Mouse (Mus musculus): ENCODE measurements at regions not wholly inside any gene's neighbourhood (a gene's known extent, or its start where the extent isn't known, plus 50 kb on each side); places are given as distances from the start of the nearest gene placed in this dataset.
"Not testable (repeated sequence)": the region's sequence is repeated elsewhere in the genome, so short reads cannot be mapped to it uniquely, and the experiment has no call there.

DNA sequence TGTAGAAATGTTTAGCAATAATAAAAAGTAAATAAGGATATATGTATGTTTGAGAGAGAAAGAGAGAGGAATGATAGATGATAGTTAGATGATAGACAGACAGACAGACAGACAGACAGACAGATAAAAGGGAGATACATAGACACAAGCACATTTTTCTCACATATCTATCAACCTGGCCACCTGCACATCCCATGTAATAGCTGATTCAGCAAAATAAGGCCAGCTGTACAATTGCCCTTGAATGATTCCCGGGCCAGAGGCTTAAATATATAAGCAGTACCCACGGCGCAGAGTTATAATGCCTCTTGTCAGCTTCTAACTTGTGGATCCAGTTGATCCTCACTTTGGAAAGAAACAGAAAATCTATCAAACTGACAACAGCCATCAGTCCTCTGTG lies 178.5 kb downstream of the Tmem114 start:
- ChIA-PET CTCF (no interaction called here), POLR2A (no interaction called here)

DNA sequence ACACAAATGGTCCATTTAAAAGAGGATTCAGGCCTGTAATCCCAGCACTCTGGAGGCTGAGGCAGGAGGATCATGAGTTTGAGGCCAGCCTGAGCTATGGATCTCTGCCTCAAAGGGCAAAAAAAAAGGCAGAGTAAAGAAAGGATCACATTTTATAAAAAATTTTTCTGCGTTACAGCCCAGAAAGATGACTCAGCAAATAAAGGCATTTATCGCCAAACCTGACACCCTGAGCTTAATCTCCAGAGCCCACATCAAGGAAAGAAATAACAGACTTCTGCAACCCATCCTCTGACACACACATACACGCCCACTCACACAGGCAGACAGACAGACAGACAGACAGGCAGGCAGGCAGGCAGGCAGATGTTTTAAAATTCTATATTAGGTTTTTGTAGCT lies 179.3 kb downstream of the Tmem114 start:
- POLR2A ChIA-PET, result no interaction called here
- CTCF ChIA-PET, result no interaction called here

DNA sequence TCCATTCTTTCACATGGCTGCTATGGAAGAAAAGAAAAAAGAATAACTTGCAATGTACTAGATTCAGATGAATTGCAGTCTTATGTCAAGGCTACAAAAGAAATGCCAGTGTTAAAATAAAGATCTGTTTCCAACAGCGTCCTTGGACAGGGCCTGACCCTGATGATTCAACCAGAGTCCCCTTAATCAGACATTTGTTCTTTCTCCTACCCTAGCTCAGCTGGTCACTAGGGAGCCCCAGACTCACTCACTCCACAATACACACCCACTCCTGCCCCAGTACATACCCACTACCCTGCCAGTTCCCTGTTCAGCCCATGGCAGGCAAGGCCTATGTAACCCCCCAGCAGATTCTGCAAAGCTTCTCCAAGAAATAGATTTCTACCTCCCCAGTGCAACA lies 190.6 kb downstream of the Tmem114 start:
- ChIA-PET POLR2A (no interaction called here), CTCF (no interaction called here)

DNA sequence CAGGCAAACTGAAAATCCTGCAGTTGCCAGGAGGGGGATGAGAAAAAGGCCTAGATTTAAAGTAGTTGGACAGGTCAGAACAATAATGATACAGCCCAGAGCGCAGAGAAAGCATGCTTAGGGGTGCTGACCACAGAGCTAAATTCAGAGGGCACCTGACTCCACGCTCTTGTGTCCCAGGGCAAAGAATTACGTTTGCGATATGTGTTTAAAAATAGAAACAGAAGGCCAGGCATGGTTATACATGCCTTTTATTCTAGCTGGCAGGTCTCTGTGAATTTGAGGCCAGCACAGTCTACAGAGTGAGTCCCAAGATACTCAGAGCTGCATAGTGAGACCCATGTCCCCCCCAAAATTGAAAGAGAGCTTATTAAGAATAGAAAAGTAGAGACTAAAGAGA lies 192.9 kb downstream of the Tmem114 start:
- ChIA-PET CTCF (no interaction called here), POLR2A (no interaction called here)

DNA sequence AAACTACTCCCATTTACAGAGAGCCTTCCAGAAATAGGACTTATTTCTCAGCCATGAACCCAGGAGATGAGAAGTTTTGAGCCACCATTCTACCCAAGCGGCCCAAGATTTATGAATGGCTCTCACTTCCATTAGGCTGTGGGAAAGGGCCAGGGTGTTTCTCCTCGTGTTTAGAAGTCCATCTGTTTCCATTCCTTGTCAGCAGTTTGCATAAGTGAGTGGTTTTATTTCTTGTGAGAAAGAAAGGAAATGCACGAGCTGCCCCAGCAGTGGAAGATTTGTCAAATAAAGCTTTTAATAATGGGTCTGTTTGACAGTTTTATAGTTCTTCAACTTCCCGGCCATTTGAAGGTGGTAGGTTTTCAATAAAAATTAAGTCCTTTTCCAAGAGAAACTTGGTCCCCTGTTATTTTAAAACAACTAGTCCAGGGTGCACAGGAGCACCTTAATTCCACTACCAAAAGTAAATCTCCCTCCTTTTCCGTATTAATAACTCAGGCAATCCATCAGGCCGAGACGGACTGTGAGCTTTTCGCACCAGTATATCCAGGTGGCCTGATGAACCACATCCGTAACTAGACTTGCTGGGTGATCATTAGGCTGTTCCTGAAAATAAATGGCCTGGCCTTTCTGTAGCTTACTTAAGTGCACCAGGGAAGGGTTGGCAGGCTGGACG lies 201.2 kb downstream of the Tmem114 start:
- CTCF ChIA-PET, result no interaction called here
- POLR2A ChIA-PET, result no interaction called here

DNA sequence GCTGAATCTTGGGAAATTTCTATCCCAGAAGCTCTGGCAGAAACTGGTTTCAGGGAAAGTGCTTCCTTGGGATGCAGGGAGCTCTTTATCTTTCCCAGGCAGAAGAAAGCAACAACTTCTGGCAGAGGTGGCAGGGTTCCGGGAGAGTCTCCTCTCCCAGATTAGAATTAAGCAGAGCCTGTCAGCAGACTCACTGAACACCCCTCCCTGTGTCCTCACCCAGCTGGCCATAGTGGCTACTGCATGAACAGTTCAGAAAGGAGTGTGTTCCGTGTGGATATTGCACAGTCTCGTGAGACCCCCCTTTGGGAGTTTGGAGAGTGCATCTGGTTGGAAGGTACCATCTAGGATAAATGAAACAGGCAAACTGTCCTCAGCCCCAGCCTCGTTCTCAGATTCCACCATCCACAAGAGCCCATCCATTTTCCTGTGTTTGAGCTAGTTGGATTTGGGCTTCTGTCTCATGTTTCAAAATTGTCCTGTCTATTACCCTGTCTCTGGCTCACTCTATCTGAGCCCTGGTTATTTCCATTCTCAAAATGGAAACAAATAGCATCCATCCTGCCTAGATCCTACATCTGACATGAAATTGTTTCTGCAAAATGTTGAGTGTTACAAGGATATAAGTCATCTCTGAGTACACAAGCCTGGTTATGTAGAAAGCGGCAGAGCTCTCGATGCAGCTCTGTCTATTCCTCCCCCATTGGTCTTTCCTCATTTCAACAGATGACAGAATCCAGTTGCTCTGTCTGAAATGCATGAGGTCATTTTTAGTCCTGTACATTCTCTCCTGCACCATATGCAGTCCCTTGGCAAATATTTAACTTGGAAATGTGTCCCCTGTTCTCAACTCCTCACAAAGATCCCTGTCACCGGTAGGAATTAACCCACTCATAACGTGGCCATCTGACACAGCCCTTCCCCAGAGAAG lies 216.4 kb downstream of the Tmem114 start:
- CTCF ChIA-PET, result no interaction called here
- POLR2A ChIA-PET, result no interaction called here

DNA sequence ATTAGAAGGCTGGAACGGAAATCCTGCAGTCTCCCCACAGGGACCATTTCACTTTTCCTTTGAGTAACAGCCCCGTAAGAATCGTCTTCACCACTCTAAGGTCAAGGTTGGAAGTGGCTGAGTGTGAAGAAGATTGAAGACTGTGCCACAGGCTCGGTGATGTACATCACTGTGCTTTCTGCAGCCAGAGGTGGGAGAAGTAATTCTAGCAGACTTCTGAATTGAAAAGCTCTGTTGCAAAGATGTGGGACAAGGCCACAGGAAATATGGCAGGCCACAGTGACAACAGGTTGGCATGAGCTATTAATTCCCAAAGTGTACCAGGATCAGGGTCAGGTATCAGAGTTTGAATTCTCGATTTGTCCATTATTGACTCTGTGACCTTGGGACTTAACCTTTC lies 219.9 kb downstream of the Tmem114 start:
- ChIA-PET CTCF (no interaction called here), POLR2A (interaction anchor here in 1 of 4 experiments (1.2 kb wide), 1 partner anchor 14 kb away, joined by 3 read pairs; no protein-coding TSS in a partner anchor)

DNA sequence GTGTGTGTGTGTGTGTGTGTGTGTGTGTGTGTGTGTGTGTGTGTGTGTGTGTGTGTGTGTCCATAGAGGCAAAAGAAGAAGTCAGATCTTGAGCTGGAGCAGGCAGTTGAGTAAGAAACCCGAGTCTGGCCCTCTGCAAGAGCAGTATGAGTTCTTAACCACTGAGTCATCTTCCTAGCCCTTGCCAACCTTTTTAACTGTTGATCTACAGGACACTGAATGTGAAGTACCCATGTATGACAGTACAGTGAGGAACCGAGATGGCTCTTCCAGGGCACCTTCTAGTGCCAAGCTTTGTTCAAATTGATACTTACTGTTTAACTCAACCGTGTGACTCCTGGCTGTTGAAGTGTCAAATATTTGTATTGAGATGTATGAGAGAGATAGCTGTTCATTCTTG lies 223.6 kb downstream of the Tmem114 start:
- ChIA-PET POLR2A (interaction anchor here in 3 of 4 experiments (0.6 to 0.7 kb wide), 4 partner anchors 14 to 1494 kb away, joined by 3 read pairs; no protein-coding TSS in a partner anchor), CTCF (no interaction called here)

DNA sequence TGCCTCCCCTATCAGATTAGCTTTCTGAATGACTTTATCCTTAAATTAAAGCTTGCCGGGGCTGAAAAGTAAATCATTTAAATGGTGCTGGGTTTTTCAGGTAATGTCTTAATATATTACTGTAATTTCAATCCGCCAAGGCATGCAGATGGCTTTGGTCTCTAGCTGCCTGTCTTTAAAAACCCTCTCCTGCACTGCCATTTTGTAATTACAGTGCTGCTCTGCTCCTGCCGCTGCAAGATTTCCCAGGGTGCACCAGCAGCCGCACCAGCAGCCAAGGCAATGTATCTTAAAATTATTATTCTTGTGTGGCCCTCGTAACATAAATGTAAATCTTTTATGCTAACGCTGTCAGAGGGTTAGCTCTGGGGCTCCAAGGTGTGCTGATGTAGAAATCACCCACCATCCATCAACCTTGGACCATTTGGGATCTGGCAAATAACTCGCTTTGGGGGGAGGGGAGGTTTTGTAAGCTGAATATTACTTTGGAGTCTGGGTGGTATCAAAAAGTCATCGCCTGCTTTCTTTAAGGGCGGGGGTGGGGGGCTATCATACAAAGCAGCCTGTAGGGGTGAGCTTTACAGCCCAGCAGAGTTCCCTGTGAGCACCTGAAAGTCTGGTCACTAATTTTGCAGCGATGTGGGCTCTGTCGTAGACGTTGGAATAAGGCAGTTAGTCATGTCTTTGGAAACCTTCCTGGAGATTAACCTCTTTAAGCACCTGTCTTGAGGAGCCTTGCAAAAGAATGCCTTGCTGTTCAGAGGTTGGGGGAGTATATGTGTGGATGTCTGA lies 226.0 kb downstream of the Tmem114 start:
- POLR2A ChIA-PET, result interaction anchor here in 2 of 4 experiments (0.6 to 0.7 kb wide), 2 partner anchors 1049 to 1167 kb away, joined by 3 to 5 read pairs; no protein-coding TSS in a partner anchor
- CTCF ChIA-PET, result interaction anchor here in 1 of 4 experiments (0.6 kb wide), 1 partner anchor 74 kb away, joined by 3 read pairs; no protein-coding TSS in a partner anchor

DNA sequence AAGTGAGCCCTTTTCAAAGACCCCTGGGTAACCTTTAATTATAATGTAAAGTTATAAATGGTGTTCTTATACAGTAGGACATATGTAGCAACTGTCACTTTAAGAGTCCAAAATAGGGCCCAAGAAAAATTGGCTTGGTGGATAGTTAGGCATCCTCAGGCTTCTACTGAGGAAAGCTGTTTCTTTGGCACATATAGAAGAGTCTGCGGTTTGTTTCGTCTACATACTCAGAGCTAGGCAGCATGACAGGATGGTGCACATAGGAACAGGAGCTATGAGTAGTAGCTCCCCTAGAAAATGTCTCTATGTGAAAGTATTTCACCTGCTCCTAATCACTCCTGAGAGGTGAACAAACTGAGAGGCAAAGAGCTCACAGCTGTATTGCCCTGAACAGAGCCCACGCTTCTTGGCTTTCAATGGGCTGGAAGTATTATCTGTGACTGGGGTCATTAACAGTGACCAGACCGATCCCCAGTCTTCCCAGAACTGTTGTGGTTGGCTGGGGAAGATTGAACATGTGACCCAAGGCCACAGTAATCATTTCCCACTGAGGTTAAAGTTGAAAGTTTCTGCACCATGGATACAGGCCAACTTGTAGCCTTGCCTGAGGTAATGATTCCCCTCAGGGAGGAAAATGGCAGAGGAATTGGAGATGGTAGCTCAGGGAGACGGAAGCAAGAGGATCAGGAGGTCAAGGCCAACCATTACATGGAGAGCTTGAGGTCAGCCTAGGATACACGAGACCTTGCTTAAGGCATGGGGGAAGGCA lies 235.3 kb downstream of the Tmem114 start:
- ChIA-PET CTCF (no interaction called here), POLR2A (interaction anchor here in 1 of 4 experiments (0.6 kb wide), 1 partner anchor 78 kb away, joined by 3 read pairs; no protein-coding TSS in a partner anchor)

DNA sequence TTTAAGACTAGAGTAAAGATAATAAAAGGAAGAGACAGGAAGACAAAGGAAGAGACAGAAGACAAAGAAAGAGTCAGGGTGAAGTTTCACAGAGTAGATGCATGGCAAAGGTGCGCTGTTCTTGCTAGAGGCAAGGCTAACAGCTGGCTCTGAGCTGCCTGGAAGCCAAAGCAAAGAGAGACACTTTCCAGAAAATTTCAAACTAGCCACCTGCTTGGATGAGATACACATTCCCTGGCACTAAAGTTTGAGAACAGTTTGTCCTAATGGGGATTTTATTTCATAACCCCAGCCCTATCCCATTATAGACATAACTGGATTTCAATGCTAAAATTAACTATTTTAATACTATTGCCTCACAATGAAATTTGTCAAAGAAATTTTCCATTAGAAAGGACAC lies 235.9 kb downstream of the Tmem114 start:
- POLR2A ChIA-PET, result interaction anchor here in 1 of 4 experiments (0.6 kb wide), 1 partner anchor 78 kb away, joined by 3 read pairs; no protein-coding TSS in a partner anchor
- CTCF ChIA-PET, result interaction anchor here in 1 of 4 experiments (0.7 kb wide), 1 partner anchor 1410 kb away, joined by 3 read pairs; no protein-coding TSS in a partner anchor

DNA sequence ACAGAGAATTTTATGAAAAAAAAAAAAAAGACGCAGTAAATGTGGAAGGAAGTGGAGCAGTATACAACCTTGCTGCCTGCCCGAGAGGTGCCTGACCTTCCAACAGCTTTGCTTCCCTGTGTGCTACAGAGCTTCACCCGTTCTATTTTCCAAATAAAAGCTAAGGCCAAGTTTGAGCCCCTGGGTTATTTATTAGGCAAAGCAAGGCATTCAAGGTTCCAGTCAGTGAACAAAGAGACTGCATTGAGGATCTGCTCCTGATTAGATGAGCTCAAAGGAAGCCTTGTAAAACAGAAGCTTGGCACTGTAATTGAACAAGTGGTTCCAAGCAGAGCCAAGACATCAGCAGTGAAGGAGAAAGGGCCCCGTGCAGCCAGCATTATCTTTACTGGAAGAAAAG lies 236.4 kb downstream of the Tmem114 start:
- POLR2A ChIA-PET, result interaction anchor here in 1 of 4 experiments (1.1 kb wide), 1 partner anchor 237 kb away, joined by 3 read pairs; no protein-coding TSS in a partner anchor

DNA sequence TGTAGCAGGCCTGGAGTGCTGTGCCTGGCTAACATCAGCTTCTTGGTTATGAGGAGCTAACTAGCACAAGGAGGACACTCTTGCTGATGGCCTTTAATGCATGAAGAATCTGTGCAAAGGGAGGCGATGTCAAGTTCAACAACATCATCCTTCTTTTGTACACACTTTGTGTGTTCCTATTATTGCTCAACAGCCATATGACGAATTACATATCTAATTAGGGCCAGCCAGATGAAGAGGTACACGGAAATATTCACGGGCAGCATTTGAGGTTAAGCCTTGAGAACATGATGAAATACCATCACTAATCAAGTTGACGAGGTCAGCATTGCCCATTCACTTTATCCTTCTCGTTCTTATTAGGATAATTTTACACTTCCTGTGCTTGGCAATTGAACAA lies 240.2 kb downstream of the Tmem114 start:
- CTCF ChIA-PET, result no interaction called here
- POLR2A ChIA-PET, result no interaction called here

More for the DNA sequence above, 236.4 kb downstream of the Tmem114 start:
- CTCF ChIA-PET, result interaction anchor here in 1 of 4 experiments (0.7 kb wide), 1 partner anchor 1409 kb away, joined by 3 read pairs; no protein-coding TSS in a partner anchor

DNA sequence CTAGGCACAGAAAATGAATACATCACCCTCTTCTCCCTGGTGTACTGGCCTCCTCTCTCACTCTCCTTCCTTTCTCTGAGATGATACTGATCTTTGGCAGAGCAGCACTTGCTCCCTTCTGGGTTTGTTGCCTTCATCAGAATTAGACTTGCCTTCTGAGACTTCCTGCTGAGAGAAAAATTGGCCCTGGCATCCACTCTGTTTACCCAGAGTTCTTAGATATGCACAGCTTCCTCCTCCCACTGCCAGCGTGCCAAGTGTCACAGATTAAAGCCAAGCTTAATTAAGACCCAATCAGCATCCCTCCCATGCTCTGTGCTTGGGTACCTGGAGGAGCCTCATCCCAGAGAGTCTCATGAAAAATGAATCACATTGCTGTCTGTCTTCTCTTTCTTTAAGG lies 246.0 kb downstream of the Tmem114 start:
- POLR2A ChIA-PET, result no interaction called here

DNA sequence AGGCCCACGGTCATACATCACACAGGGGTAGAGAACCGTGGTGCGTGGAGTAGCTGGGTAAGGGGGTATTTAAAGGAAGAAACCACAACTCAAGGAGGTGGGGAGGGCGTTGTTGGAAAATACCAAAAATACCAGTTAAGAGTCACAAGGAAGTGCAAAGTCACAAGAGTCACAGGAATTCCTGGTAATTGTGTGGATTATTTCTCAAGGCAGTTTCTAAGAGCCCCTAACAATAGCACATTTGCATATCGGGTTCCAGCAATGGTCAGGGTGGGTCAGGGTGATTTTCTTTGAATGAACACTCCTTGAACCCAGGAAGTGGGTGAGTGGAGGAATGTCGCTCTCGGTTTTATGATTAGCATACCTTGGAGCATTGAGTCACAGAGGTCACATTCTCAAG lies 247.7 kb downstream of the Tmem114 start:
- POLR2A ChIA-PET, CTCF ChIA-PET: not testable (repeated sequence)

More for the DNA sequence above, 246.0 kb downstream of the Tmem114 start:
- CTCF ChIA-PET, result no interaction called here

DNA sequence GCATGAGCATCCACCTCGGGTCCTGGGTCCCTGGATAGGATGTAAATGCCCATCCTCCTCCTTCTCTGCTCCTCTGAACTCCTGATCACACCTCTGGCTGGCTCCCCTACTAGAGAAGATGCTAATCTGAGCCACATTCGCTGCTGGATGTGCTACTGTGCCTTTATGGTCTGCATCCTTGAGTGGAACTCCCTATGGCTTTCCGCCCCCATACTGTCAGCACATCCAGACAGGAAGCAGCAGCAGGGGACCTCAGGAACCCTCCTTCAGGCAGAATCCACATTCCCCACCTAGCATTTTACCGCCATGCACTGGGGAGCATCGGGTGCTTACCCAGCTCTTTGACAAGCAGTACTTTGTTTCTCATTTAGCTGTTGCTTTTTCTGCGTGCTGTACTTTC lies 248.8 kb downstream of the Tmem114 start:
- ChIA-PET CTCF (no interaction called here), POLR2A (interaction anchor here in 1 of 4 experiments (0.5 kb wide), 1 partner anchor 72 kb away, joined by 3 read pairs; no protein-coding TSS in a partner anchor)
